Mouse (Mus musculus): ENCODE results near the gene Poglut1.

DNA sequence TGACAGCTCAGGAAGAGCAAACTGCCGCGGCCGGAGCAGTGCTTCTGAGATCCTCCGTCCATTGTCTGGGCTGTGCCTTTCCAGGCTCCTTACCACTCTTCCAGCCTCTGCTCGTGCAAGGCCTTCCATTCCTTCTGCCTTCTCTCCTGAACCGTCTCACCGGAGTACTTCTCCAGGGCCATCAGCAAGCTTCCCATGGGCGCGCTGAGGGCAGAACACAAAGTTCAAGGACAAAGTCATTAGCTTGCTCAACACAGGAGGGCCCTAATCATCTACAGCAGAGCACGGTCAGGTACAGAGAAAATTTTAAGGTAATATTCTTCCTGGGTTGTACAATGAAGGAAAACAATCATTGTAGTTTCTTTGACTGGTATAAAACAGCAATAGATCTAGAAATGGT is 47.6 kb downstream of the Poglut1 start:
- TF ChIP-seq CTCF (IDR thresholded peaks at IDR 0.05; ENCODE audit: insufficient read depth, low read length), result no peak
- TF ChIP-seq POLR2A (IDR thresholded peaks at IDR 0.05; ENCODE audit: borderline replicate concordance, extremely low read depth, low read depth, low read length), result no peak
